Mouse (Mus musculus): ENCODE measurements around the gene Letm1.

DNA sequence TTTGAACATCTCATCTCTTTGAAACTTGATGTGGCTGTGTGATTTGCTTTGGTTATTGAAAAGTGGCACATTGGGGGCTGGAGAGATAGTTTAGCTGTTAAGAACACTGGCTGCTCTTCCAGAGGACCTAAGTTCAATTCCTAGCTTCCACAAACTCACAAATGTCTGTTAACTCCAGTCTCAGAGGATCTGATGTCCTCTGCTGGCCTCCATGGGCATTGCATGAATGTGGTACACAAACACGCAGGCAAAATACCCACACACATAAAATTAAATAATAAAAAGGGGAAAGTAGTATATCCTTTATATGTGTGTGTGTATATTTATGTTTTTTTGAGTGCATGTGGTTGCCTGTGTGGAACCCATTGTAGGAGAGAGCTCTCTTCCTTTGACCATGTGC lies 48.2 kb upstream of the Letm1 start:
- no peak for TF ChIP-seq CTCF (IDR thresholded peaks at IDR 0.05; ENCODE audit: control insufficient read depth, insufficient read depth, insufficient read length)
- TF ChIP-seq MYOG (IDR thresholded peaks at IDR 0.05; ENCODE audit: control insufficient read depth, extremely low read depth, insufficient read length), result no peak

All from C2C12 (cell line).